Mouse (Mus musculus): Measurements from ENCODE around the gene Olfr108. TPM values are rescaled to one million over a fixed set of nuclear protein-coding genes. Genes with fewer than 3 reads are reported as not detected.

Olfr108 gene
- polyA plus RNA-seq (2014; fragmentation: Illumina TruSeq; extraction: RNeasy Lipid Tissue Mini Kit (QIAGEN cat#74804); ENCODE audit: low read depth, low replicate concordance), result not detected

GRCm38 (mm10) chr17:37445180-37445579 lies at the start of gene Olfr108:
TSS of gene Olfr108 (plus strand) at chr17:37445480.

GRCm38 (mm10) chr17:37398926-37399325 lies 46.4 kb upstream of the Olfr108 start, which contains the start of gene Olfr107:
TSS of gene Olfr107 (plus strand) at chr17:37399226.

GRCm38 (mm10) chr17:37458616-37459015 lies 13.3 kb downstream of the Olfr108 start, which contains the start of gene Olfr109:
TSS of gene Olfr109 (plus strand) at chr17:37458916.

GRCm38 (mm10) chr17:37483452-37483851 lies 38.2 kb downstream of the Olfr108 start, which contains the start of gene H2-M2:
TSS of gene H2-M2 (minus strand) at chr17:37483552.

GRCm38 (mm10) chr17:37491930-37492518 lies 46.7 kb downstream of the Olfr108 start, which contains the start of gene Olfr110:
TSS of gene Olfr110 (plus strand) at chr17:37492468.

Other genes starting within 250 kb of the Olfr108 start
- not detected for gene Olfr94, start 244.5 kb upstream of the Olfr108 start, polyA plus RNA-seq (2014; fragmentation: Illumina TruSeq; extraction: RNeasy Lipid Tissue Mini Kit (QIAGEN cat#74804); ENCODE audit: low read depth, low replicate concordance)
- gene Olfr95, start 232.4 kb upstream of the Olfr108 start, polyA plus RNA-seq (2014; fragmentation: Illumina TruSeq; extraction: RNeasy Lipid Tissue Mini Kit (QIAGEN cat#74804); ENCODE audit: low read depth, low replicate concordance), result not detected
- not detected for gene Olfr96, start 225.3 kb upstream of the Olfr108 start, polyA plus RNA-seq (2014; fragmentation: Illumina TruSeq; extraction: RNeasy Lipid Tissue Mini Kit (QIAGEN cat#74804); ENCODE audit: low read depth, low replicate concordance)
- not detected for gene Olfr97, start 208.2 kb upstream of the Olfr108 start, polyA plus RNA-seq (2014; fragmentation: Illumina TruSeq; extraction: RNeasy Lipid Tissue Mini Kit (QIAGEN cat#74804); ENCODE audit: low read depth, low replicate concordance)
- gene Olfr98, start 181.7 kb upstream of the Olfr108 start, polyA plus RNA-seq (2014; fragmentation: Illumina TruSeq; extraction: RNeasy Lipid Tissue Mini Kit (QIAGEN cat#74804); ENCODE audit: low read depth, low replicate concordance), result not detected
- gene H2-M3, start 175.3 kb upstream of the Olfr108 start, polyA plus RNA-seq (2014; fragmentation: Illumina TruSeq; extraction: RNeasy Lipid Tissue Mini Kit (QIAGEN cat#74804); ENCODE audit: low read depth, low replicate concordance), result 0.58 TPM
- not detected for gene Olfr99, start 162.0 kb upstream of the Olfr108 start, polyA plus RNA-seq (2014; fragmentation: Illumina TruSeq; extraction: RNeasy Lipid Tissue Mini Kit (QIAGEN cat#74804); ENCODE audit: low read depth, low replicate concordance)
- not detected for gene Olfr101, start 141.2 kb upstream of the Olfr108 start, polyA plus RNA-seq (2014; fragmentation: Illumina TruSeq; extraction: RNeasy Lipid Tissue Mini Kit (QIAGEN cat#74804); ENCODE audit: low read depth, low replicate concordance)
- not detected for gene Olfr102, start 128.4 kb upstream of the Olfr108 start, polyA plus RNA-seq (2014; fragmentation: Illumina TruSeq; extraction: RNeasy Lipid Tissue Mini Kit (QIAGEN cat#74804); ENCODE audit: low read depth, low replicate concordance)
- gene Olfr103, start 105.8 kb upstream of the Olfr108 start, polyA plus RNA-seq (2014; fragmentation: Illumina TruSeq; extraction: RNeasy Lipid Tissue Mini Kit (QIAGEN cat#74804); ENCODE audit: low read depth, low replicate concordance), result not detected
- gene Olfr104-ps, start 85.9 kb upstream of the Olfr108 start, polyA plus RNA-seq (2014; fragmentation: Illumina TruSeq; extraction: RNeasy Lipid Tissue Mini Kit (QIAGEN cat#74804); ENCODE audit: low read depth, low replicate concordance), result not detected
- not detected for gene Olfr105-ps, start 66.4 kb upstream of the Olfr108 start, polyA plus RNA-seq (2014; fragmentation: Illumina TruSeq; extraction: RNeasy Lipid Tissue Mini Kit (QIAGEN cat#74804); ENCODE audit: low read depth, low replicate concordance)
- gene Olfr106-ps, start 55.1 kb upstream of the Olfr108 start, polyA plus RNA-seq (2014; fragmentation: Illumina TruSeq; extraction: RNeasy Lipid Tissue Mini Kit (QIAGEN cat#74804); ENCODE audit: low read depth, low replicate concordance), result not detected
- not detected for gene Olfr107, start 46.3 kb upstream of the Olfr108 start, polyA plus RNA-seq (2014; fragmentation: Illumina TruSeq; extraction: RNeasy Lipid Tissue Mini Kit (QIAGEN cat#74804); ENCODE audit: low read depth, low replicate concordance)
- gene Olfr109, start 13.4 kb downstream of the Olfr108 start, polyA plus RNA-seq (2014; fragmentation: Illumina TruSeq; extraction: RNeasy Lipid Tissue Mini Kit (QIAGEN cat#74804); ENCODE audit: low read depth, low replicate concordance), result not detected
- 0.52 TPM for gene H2-M2, start 38.1 kb downstream of the Olfr108 start, polyA plus RNA-seq (2014; fragmentation: Illumina TruSeq; extraction: RNeasy Lipid Tissue Mini Kit (QIAGEN cat#74804); ENCODE audit: low read depth, low replicate concordance)
- gene Olfr110, start 47.0 kb downstream of the Olfr108 start, polyA plus RNA-seq (2014; fragmentation: Illumina TruSeq; extraction: RNeasy Lipid Tissue Mini Kit (QIAGEN cat#74804); ENCODE audit: low read depth, low replicate concordance), result not detected
- not detected for gene Olfr111, start 62.5 kb downstream of the Olfr108 start, polyA plus RNA-seq (2014; fragmentation: Illumina TruSeq; extraction: RNeasy Lipid Tissue Mini Kit (QIAGEN cat#74804); ENCODE audit: low read depth, low replicate concordance)
- not detected for gene Olfr112, start 124.0 kb downstream of the Olfr108 start, polyA plus RNA-seq (2014; fragmentation: Illumina TruSeq; extraction: RNeasy Lipid Tissue Mini Kit (QIAGEN cat#74804); ENCODE audit: low read depth, low replicate concordance)
- gene Olfr113, start 132.2 kb downstream of the Olfr108 start, polyA plus RNA-seq (2014; fragmentation: Illumina TruSeq; extraction: RNeasy Lipid Tissue Mini Kit (QIAGEN cat#74804); ENCODE audit: low read depth, low replicate concordance), result not detected
- not detected for gene Olfr114, start 147.3 kb downstream of the Olfr108 start, polyA plus RNA-seq (2014; fragmentation: Illumina TruSeq; extraction: RNeasy Lipid Tissue Mini Kit (QIAGEN cat#74804); ENCODE audit: low read depth, low replicate concordance)
- gene Olfr115, start 181.6 kb downstream of the Olfr108 start, polyA plus RNA-seq (2014; fragmentation: Illumina TruSeq; extraction: RNeasy Lipid Tissue Mini Kit (QIAGEN cat#74804); ENCODE audit: low read depth, low replicate concordance), result not detected
- gene Olfr116, start 181.7 kb downstream of the Olfr108 start, polyA plus RNA-seq (2014; fragmentation: Illumina TruSeq; extraction: RNeasy Lipid Tissue Mini Kit (QIAGEN cat#74804); ENCODE audit: low read depth, low replicate concordance), result not detected
- gene Olfr117, start 218.3 kb downstream of the Olfr108 start, polyA plus RNA-seq (2014; fragmentation: Illumina TruSeq; extraction: RNeasy Lipid Tissue Mini Kit (QIAGEN cat#74804); ENCODE audit: low read depth, low replicate concordance), result not detected
- gene Olfr118, start 221.5 kb downstream of the Olfr108 start, polyA plus RNA-seq (2014; fragmentation: Illumina TruSeq; extraction: RNeasy Lipid Tissue Mini Kit (QIAGEN cat#74804); ENCODE audit: low read depth, low replicate concordance), result not detected

All from adrenal gland, adult 10 weeks (tissue).